Mouse (Mus musculus) lung, postnatal 0 days (tissue): ENCODE results near the gene Immp2l. TPM values are rescaled to one million over a fixed set of nuclear protein-coding genes. Genes with fewer than 3 reads are reported as not detected.

ENCODE experiments used
- ATAC-seq: fragments of 200-750 bp; cut with Nextera tagmentation; 2 replicates; pipeline ENCODE4 v1.8.0; 2017; ENCODE audit warnings: moderate library complexity
- DNase-seq: peaks from one replicate; pipeline ENCODE4 v3.0.0-alpha.2; 2016; ENCODE audit warnings: low spot score
- H3K27ac ChIP-seq: fragments of 300-500 bp; sonication (generic); 2 replicates; pipeline ENCODE4 v1.5.1; 2014; ENCODE audit warnings: antibody characterized with exemption, mild to moderate bottlenecking, low read length, mixed read lengths
- H3K27me3 ChIP-seq: fragments of 300-500 bp; sonication (generic); replicated peaks from 2 replicates; pipeline ENCODE4 v1.6.1; 2014; ENCODE audit warnings: low read length, mixed read lengths; ENCODE audit not compliant: insufficient read depth
- H3K36me3 ChIP-seq: fragments of 300-500 bp; sonication (generic); 2 replicates; pipeline ENCODE4 v1.6.1; 2014; ENCODE audit warnings: low read length, mixed read lengths; ENCODE audit not compliant: insufficient read depth
- H3K4me1 ChIP-seq: fragments of 300-500 bp; sonication (generic); 2 replicates; pipeline ENCODE4 v1.6.1; 2014; ENCODE audit warnings: antibody characterized with exemption, low read depth, low read length, mixed read lengths; ENCODE audit not compliant: insufficient read depth
- H3K4me2 ChIP-seq: fragments of 300-500 bp; sonication (generic); replicated peaks from 2 replicates; pipeline ENCODE4 v1.6.1; 2014; ENCODE audit warnings: low read depth, mild to moderate bottlenecking, low read length, moderate library complexity, mixed read lengths
- H3K4me3 ChIP-seq: fragments of 300-500 bp; sonication (generic); 2 replicates; pipeline ENCODE4 v1.5.1; 2014; ENCODE audit warnings: low read depth, low read length
- H3K9ac ChIP-seq: fragments of 300-500 bp; sonication (generic); replicated peaks from 2 replicates; pipeline ENCODE4 v1.6.1; 2014; ENCODE audit warnings: low read depth, mild to moderate bottlenecking
- H3K9me3 ChIP-seq: fragments of 300-500 bp; sonication (generic); 2 replicates; pipeline ENCODE4 v1.6.1; 2016; ENCODE audit warnings: low read length, mixed read lengths
- CTCF ChIP-seq: IDR thresholded peaks from 2 replicates; pipeline ENCODE4 v1.5.1; 2016; ENCODE audit warnings: antibody characterized with exemption, mild to moderate bottlenecking
- EP300 ChIP-seq: IDR thresholded peaks from 2 replicates; pipeline ENCODE4 v1.6.1; 2016; ENCODE audit warnings: antibody characterized with exemption, mild to moderate bottlenecking, control low read depth
- WGBS: fragments of 180-500 bp; shearing (Covaris S2); extraction: QIAGEN DNeasy Blood & Tissue Kit; methylation state at CpG from one replicate; pipeline ENCODE4 v1.1.7; 2014; 5-methylcytosine and 5-hydroxymethylcytosine counted together
- polyA plus RNA-seq: library from polyadenylated mRNA; unstranded; fragments of >200 nt; fragmentation: Nextera tagmentation; extraction: Ambion mirVana; gene quantifications from 2 replicates; pipeline ENCODE4 v1.2.1, GENCODE M21; 2015

Gene Immp2l
- polyA plus RNA-seq, 1 experiment from 2014 or later = 5.2 TPM

DNA sequence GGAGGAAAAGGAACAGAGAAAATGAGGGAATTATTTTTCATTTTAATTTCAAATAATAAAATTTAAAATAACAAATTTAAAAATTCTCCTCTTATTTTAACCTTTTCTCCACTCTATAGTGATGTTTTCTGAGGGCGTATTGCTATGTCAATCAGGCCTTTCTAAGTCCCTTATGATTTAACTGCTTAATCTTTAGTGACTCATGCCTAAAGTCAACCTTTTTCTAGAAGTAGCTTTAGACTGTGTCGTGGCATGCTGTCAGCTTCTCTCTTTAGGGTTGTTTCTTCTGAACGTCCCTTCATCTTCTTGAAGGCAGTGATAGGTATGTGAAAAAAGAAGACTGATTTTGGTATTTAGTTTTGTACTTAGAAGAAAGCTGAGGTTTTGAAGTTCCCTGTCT, 214.0 kb downstream of the Immp2l start:
- DNase-seq (no peak), ATAC-seq (no peak)
- no peak for TF ChIP-seq CTCF
- TF ChIP-seq EP300 = no peak
- Histone ChIP-seq H3K9ac (no peak overlapping the region), H3K4me3 (no peak overlapping the region), H3K4me2 (no peak overlapping the region), H3K27me3 (no peaks in the 10 kb centered on the region), H3K27ac (no peak overlapping the region), H3K9me3 (no peaks in the 10 kb centered on the region), H3K36me3 (no peaks in the 10 kb centered on the region), H3K4me1 (no peaks in the 10 kb centered on the region)
- 67% methylated on average over 3 of the region's 3 CpGs for WGBS

DNA sequence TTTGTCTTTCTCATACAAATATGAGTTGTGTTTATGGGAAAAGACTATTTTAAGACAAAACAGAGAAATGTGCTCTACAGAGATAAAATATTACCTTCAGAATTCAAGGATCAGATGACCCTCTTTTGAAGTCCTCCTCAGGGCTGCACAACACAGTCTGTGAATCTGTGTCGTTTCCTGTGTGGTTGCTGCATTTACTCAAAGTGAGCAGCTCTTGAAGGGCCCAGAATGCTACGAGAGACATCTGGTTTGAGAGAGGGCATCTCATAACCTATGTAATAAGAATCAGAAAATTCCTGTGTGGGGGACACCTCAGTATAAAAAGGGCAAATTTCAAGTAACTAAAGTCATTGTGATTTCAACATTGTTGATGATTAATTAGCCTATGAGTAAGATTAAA, 217.3 kb downstream of the Immp2l start:
- ATAC-seq (no peak), DNase-seq (no peak)
- H3K27ac ChIP-seq = no peak overlapping the region
- no peak overlapping the region for H3K9ac ChIP-seq
- TF ChIP-seq EP300 = no peak
- TF ChIP-seq CTCF = no peak
- no peak overlapping the region for H3K4me2 ChIP-seq
- H3K27me3 ChIP-seq = no peaks in the 10 kb centered on the region
- H3K9me3 ChIP-seq = no peaks in the 10 kb centered on the region
- no peaks in the 10 kb centered on the region for H3K4me1 ChIP-seq
- H3K36me3 ChIP-seq = no peaks in the 10 kb centered on the region
- 44% methylated on average over 2 of the region's 2 CpGs for WGBS
- H3K4me3 ChIP-seq = no peak overlapping the region

DNA sequence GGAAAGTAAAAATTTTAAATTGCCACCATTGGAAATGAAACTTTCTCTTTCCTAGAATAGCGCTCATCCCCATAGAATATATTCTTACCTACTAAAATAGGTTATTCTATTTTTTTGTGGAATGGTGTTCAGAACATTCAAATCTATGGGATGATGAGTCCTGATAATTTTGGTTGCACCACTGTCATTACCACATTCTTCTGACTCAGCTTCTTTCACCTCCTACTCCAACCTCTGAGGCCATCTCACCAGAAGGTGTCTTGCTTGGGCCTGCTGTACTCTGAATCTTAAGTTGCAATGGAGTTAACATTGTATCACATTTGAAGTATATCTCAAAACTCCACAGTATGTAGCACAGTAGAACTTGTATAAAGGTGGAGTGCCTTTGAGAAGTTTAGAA, 224.4 kb downstream of the Immp2l start:
- Histone ChIP-seq H3K9ac (no peak overlapping the region), H3K27ac (no peak overlapping the region), H3K4me2 (no peak overlapping the region), H3K4me3 (no peak overlapping the region), H3K36me3 (no peaks in the 10 kb centered on the region), H3K4me1 (no peaks in the 10 kb centered on the region), H3K9me3 (no peaks in the 10 kb centered on the region), H3K27me3 (no peaks in the 10 kb centered on the region)
- ATAC-seq (no peak), DNase-seq (no peak)
- WGBS = 100% methylated on average over 1 of the region's 1 CpGs
- TF ChIP-seq EP300 (no peak), CTCF (no peak)

DNA sequence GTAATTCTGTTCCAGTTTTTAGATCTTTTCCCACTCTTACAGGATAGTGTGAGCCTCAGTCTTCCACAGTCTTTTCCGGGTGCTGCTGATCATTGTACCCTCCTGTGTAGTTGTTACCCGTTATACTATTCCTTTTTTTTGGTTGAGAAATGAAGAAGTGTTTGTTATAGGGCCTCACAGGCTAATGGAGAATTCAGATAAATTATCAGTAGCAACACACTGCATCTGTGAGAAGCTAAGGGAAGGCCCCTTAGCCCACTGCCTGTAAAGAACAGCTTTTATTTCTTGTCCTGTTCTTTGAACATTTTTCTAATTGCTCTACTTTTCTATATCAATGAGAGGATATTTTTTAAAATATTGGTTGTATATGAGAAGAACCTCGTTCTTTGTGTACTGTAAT, 226.2 kb downstream of the Immp2l start:
- Histone ChIP-seq H3K27ac (no peak overlapping the region), H3K27me3 (no peaks in the 10 kb centered on the region), H3K4me2 (no peak overlapping the region), H3K9ac (no peak overlapping the region), H3K4me3 (no peak overlapping the region), H3K4me1 (no peaks in the 10 kb centered on the region), H3K36me3 (no peaks in the 10 kb centered on the region), H3K9me3 (no peaks in the 10 kb centered on the region)
- 71% methylated on average over 3 of the region's 3 CpGs for WGBS
- DNase-seq (no peak), ATAC-seq (no peak)
- TF ChIP-seq CTCF = no peak

DNA sequence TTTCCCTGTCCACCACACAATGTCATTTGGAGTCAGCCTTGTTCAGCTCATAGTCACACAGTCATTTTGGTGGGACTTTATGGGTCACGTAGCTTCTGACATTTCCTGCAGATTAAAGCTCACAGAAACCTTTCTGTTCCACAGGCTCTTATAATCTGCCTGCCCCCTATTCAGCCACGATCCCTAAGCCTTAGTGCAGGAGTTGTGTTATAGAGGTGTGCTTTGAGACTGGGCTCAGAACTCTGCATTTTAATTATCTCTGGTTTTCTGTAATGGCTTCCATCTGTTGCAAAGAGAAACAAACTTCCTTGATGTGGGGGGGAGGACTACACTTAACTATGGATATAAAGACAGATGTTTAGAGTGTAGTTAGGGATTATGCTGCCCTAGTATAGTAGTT, 234.0 kb downstream of the Immp2l start:
- Histone ChIP-seq H3K4me3 (no peak overlapping the region), H3K4me2 (no peak overlapping the region), H3K9ac (no peak overlapping the region), H3K9me3 (no peaks in the 10 kb centered on the region), H3K36me3 (no peaks in the 10 kb centered on the region), H3K4me1 (no peaks in the 10 kb centered on the region), H3K27ac (no peak overlapping the region), H3K27me3 (no peaks in the 10 kb centered on the region)
- ATAC-seq (no peak), DNase-seq (no peak)
- 72% methylated on average over 2 of the region's 2 CpGs for WGBS
- TF ChIP-seq EP300 (no peak), CTCF (no peak)

DNA sequence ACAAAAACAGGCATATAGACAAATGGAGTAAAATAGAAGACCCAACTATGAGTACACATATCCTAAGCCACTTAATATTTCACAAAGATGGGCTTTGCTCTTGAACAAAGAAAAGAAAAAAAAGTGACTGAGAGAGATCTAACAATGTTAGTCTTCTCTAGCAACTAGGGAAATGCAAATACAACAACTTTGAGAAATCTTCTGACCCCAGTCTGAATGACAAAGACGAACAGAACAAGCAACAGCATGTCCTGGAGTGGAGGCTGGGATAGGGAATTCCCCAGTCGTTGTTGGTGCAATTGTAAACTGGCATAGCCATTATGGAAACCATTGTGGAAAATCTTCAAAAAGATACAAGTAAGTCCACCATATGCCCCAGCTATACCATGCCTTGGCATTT, 235.7 kb downstream of the Immp2l start:
- Histone ChIP-seq H3K4me3 (no peak overlapping the region), H3K36me3 (no peaks in the 10 kb centered on the region), H3K4me1 (no peaks in the 10 kb centered on the region), H3K27ac (no peak overlapping the region), H3K4me2 (no peak overlapping the region), H3K9me3 (no peaks in the 10 kb centered on the region), H3K27me3 (no peaks in the 10 kb centered on the region), H3K9ac (no peak overlapping the region)
- TF ChIP-seq CTCF (no peak), EP300 (no peak)
- DNase-seq (no peak), ATAC-seq (no peak)
- WGBS = 63% methylated on average over 2 of the region's 2 CpGs

DNA sequence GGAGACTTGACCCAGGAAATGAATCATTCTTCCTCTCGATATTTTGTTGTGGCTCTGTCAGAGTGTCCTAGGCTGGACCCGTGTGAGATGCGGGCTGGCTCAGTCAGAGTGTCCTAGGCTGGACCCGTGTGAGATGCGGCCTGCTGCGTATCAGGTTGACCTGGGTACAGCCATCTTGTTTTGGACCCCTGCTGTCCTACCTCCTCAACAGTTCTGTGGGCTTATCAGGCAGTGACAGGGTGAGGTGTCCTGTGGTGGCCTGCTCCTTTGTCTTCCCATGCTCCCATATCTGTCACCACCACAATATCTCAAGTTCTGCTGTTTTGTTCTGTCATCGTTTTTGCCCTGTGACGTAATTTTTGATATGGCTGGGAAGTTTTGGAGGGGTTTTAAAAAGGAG, 250.2 kb downstream of the Immp2l start:
- WGBS = 87% methylated on average over 8 of the region's 8 CpGs
- no peaks in the 10 kb centered on the region; the same call in 1 of the 2 replicates for H3K4me1 ChIP-seq
- no peak overlapping the region for H3K27ac ChIP-seq
- H3K4me3 ChIP-seq = no peak overlapping the region
- H3K4me2 ChIP-seq = no peak overlapping the region
- no peaks in the 10 kb centered on the region for H3K27me3 ChIP-seq
- DNase-seq (no peak), ATAC-seq (no peak)
- H3K36me3 ChIP-seq = no peaks in the 10 kb centered on the region
- no peak overlapping the region for H3K9ac ChIP-seq
- TF ChIP-seq CTCF (no peak), EP300 (no peak)
- no peaks in the 10 kb centered on the region for H3K9me3 ChIP-seq
